Mouse (Mus musculus): ENCODE data around the gene Slc39a9. TPM values are rescaled to one million over a fixed set of nuclear protein-coding genes. Genes with fewer than 3 reads are reported as not detected.
A peak's percentile ranks its signal among the peaks of the same experiment; 100 is the strongest.

The Slc39a9 gene
- polyA plus RNA-seq, 1 experiment: 12.0 TPM

GRCm38 (mm10) chr12:80729758-80730530 lies 86.3 kb downstream of the Slc39a9 start:
- H3K4me3 ChIP-seq (ENCODE audit: control insufficient read depth, low read depth, low read length): no peak overlapping the region
- H3K4me1 ChIP-seq (ENCODE audit: control insufficient read depth, insufficient read depth, low read length): no peaks in the 10 kb centered on the region
- no peaks in the 10 kb centered on the region for H3K36me3 ChIP-seq (ENCODE audit: control insufficient read depth, insufficient read depth, low read length)
- no peak for TF ChIP-seq CTCF (IDR thresholded peaks at IDR 0.05; ENCODE audit: control insufficient read depth, insufficient read depth, insufficient replicate concordance, low read depth, low read length)
- TF ChIP-seq POLR2A (IDR thresholded peaks at IDR 0.05; ENCODE audit: control insufficient read depth, low read depth, low read length): no peak
- no peaks in the 10 kb centered on the region for H3K27me3 ChIP-seq (ENCODE audit: control insufficient read depth, insufficient read depth, low read length)
- H3K27ac ChIP-seq (ENCODE audit: control insufficient read depth, insufficient read depth, low read depth, low read length): no peak overlapping the region

DNA sequence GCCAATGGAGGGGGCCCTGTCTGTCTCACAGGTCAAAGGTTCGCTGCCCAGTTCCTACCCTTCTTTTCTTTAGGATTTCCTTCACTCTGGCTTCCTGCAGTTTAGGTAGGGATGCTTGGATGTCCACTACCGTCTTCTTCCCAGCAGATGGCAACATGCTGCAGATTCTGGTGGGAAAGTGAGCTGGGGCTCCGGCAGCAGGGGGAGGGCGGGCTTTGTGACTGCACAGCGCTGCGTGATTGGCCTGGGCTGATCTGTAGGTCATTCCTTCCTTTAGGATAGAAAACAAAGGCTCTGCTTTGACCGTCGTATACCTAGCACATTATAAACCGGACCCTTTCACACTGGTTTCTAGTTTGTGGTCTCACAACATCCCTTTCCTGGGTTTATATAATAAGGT lies 86.9 kb downstream of the Slc39a9 start:
- Histone ChIP-seq H3K27me3 (ENCODE audit: control insufficient read depth, insufficient read depth, low read length) (no peaks in the 10 kb centered on the region), H3K4me3 (ENCODE audit: control insufficient read depth, low read depth, low read length) (no peak overlapping the region), H3K4me1 (ENCODE audit: control insufficient read depth, insufficient read depth, low read length) (no peaks in the 10 kb centered on the region), H3K36me3 (ENCODE audit: control insufficient read depth, insufficient read depth, low read length) (no peaks in the 10 kb centered on the region), H3K27ac (ENCODE audit: control insufficient read depth, insufficient read depth, low read depth, low read length) (no peak overlapping the region)
- TF ChIP-seq CTCF (IDR thresholded peaks at IDR 0.05; ENCODE audit: control insufficient read depth, insufficient read depth, insufficient replicate concordance, low read depth, low read length) (peak; percentile 34; the same call in 1 of the 2 replicates), POLR2A (IDR thresholded peaks at IDR 0.05; ENCODE audit: control insufficient read depth, low read depth, low read length) (no peak)

Other genes with a start within 250 kb of the Slc39a9 start
- gene Dcaf5, start 207.3 kb upstream of the Slc39a9 start, polyA plus RNA-seq (2012; rRNA removed): 97.1 and 102 TPM in 2 replicates
- 19.0 and 24.2 TPM in 2 replicates for gene Exd2, start 180.8 kb upstream of the Slc39a9 start, polyA plus RNA-seq (2012; rRNA removed)
- gene Galnt16, start 125.6 kb upstream of the Slc39a9 start, polyA plus RNA-seq (2012; rRNA removed): 1.5 and 1.7 TPM in 2 replicates
- gene Erh, start 458 bp downstream of the Slc39a9 start, polyA plus RNA-seq (2012; rRNA removed): 73.9 and 101 TPM in 2 replicates
- 6.9 and 7.6 TPM in 2 replicates for gene Plekhd1, start 48.7 kb downstream of the Slc39a9 start, polyA plus RNA-seq (2012; rRNA removed)
- gene Ccdc177, start 116.8 kb downstream of the Slc39a9 start, polyA plus RNA-seq (2012; rRNA removed): 0.05 TPM in 2 replicates
- 46.0 and 48.2 TPM in 2 replicates for gene Susd6, start 146.6 kb downstream of the Slc39a9 start, polyA plus RNA-seq (2012; rRNA removed)

All from testis, adult 2 months (tissue).